Mouse (Mus musculus) mouse embryonic stem cell (cell line): ENCODE measurements around the gene Jmy.

Experiments
- in situ Hi-C, 2 experiments: fragments of 300-500 bp; cut with MboI; formaldehyde crosslinking; loops; 1 replicate in 1 of 2; 3 replicates in 1 of 2; pipeline ENCODE4 v1.14.3; 2019 to 2020; ENCODE audit warnings: low sequenced_read_pairs in 2 of 2, low pct_unique_long_range_greater_than_20kb in 1 of 2, mixed read lengths in 1 of 2; ENCODE audit not compliant: unreplicated experiment in 1 of 2

Gene Jmy

GRCm38 (mm10) chr13:93385147-93385546 lies 114.5 kb downstream of the Jmy start:
- in situ Hi-C loops, result no loop called here

- in situ Hi-C loops, result no loop called here
Observed at GRCm38 (mm10) chr13:93384481-93384880, 115.1 kb downstream of the Jmy start.

GRCm38 (mm10) chr13:93383620-93384019 lies 116.0 kb downstream of the Jmy start:
- in situ Hi-C loops, result no loop called here

- in situ Hi-C loops, result no loop called here
Observed at GRCm38 (mm10) chr13:93383092-93383491, 116.5 kb downstream of the Jmy start.

- in situ Hi-C loops, result no loop called here
Observed at GRCm38 (mm10) chr13:93381301-93381700, 118.3 kb downstream of the Jmy start.

- in situ Hi-C loops, result no loop called here
Observed at GRCm38 (mm10) chr13:93380399-93381063, 119.1 kb downstream of the Jmy start.
